Mouse (Mus musculus): ENCODE results near the gene Tmem259.

GRCm38 (mm10) chr10:79974668-79975067 is 9.5 kb downstream of the Tmem259 start:
- TF ChIP-seq CTCF (IDR thresholded peaks at IDR 0.05; ENCODE audit: control insufficient read depth, insufficient read depth, insufficient read length), result no peak
- no peak for TF ChIP-seq CEBPB (IDR thresholded peaks at IDR 0.05; ENCODE audit: low read depth)
- TF ChIP-seq MAX (IDR thresholded peaks at IDR 0.05), result no peak
- no peak for TF ChIP-seq MYOD1 (IDR thresholded peaks at IDR 0.05; ENCODE audit: control insufficient read depth, insufficient read length, low read depth)

Measured in C2C12 (cell line).